Mouse (Mus musculus) liver, adult 2 months (tissue): ENCODE results near the gene Zfp652.

Experiments used
- CTCF ChIP-seq: fragments of 200-500 bp; IDR thresholded peaks from 2 replicates; pipeline ENCODE4 v1.5.1; 2011; ENCODE audit warnings: low read depth, low read length, control low read depth
- POLR2A ChIP-seq: fragments of 200-500 bp; IDR thresholded peaks from 2 replicates; pipeline ENCODE4 v1.6.1; 2011; ENCODE audit warnings: low read length, control low read depth; ENCODE audit not compliant: insufficient read depth; ENCODE audit errors: extremely low read depth

DNA sequence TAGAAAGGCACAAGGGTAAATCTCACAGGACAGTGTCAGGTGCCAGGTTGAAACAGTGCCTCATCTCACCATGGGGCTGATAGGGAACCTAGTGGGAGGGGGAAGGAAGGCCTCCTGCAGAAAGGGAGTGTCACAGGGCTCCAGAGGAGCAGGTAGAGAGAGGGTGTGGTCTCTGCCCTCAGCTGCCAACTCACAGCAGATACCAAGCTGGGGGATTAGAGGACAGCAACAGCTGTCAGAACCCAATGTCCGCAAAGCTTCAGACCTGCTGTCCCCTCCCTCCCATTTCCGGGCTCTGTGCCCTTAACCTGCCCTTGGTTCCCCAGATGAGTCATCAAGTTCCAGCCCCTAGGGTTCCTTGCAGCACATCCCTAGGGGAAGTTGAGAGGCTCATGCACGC is 93.1 kb downstream of the Zfp652 start:
- TF ChIP-seq POLR2A (no peak), CTCF (no peak)
